Mouse (Mus musculus) olfactory bulb, adult 2 months (tissue): ENCODE measurements at regions not wholly inside any gene's neighbourhood (a gene's known extent, or its start where the extent isn't known, plus 50 kb on each side); places are given as distances from the start of the nearest gene placed in this dataset.

Experiments used
- CTCF ChIP-seq: fragments of 200-500 bp; IDR thresholded peaks from 2 replicates; pipeline ENCODE4 v1.5.1; 2012; ENCODE audit warnings: low read depth, mild to moderate bottlenecking, low read length, moderate library complexity; ENCODE audit not compliant: insufficient read depth
- POLR2A ChIP-seq: fragments of 200-500 bp; IDR thresholded peaks from 2 replicates; pipeline ENCODE4 v1.6.1; 2012; ENCODE audit warnings: mild to moderate bottlenecking, low read depth, low read length, moderate library complexity; ENCODE audit not compliant: insufficient read depth

DNA sequence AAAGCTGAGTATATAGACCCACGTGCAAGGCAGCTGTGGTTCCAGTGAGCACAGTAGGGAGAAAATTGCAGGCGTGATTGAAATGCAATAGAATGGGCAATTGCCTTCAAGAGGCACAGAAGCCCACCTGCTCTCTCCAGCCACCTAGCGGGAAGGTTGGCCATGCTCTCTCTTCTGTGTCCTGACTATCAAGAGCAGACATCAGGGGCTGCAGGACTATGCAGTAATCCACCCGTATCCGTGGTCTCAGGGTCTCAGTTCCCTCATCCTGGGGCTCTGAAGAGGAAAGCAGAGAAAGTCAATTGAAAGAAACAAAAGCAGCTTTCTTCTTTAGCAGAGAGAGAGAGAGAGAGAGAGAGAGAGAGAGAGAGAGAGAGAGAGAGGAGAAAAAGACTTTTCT, 112.0 kb upstream of the Arglu1 start:
- TF ChIP-seq CTCF (no peak), POLR2A (no peak)
